Mouse (Mus musculus) limb, embryonic 12.5 days (tissue): ENCODE data around the gene Slc19a3. TPM values are rescaled to one million over a fixed set of nuclear protein-coding genes. Genes with fewer than 3 reads are reported as not detected.

Experiments used
- ATAC-seq: fragments of 200-750 bp; cut with Nextera tagmentation; 2 replicates; pipeline ENCODE4 v1.8.0; 2017; ENCODE audit warnings: low read depth, moderate TSS enrichment; ENCODE audit not compliant: insufficient number of reproducible peaks, insufficient read depth, low FRiP score, low TSS enrichment
- H3K27ac ChIP-seq: fragments of 300-500 bp; sonication (generic); 2 replicates; pipeline ENCODE4 v1.5.1; 2016; ENCODE audit warnings: mild to moderate bottlenecking, moderate library complexity
- H3K27me3 ChIP-seq: fragments of 300-500 bp; sonication (generic); 2 replicates; pipeline ENCODE4 v1.6.1; 2016; ENCODE audit warnings: mild to moderate bottlenecking, moderate library complexity
- H3K36me3 ChIP-seq: fragments of 300-500 bp; sonication (generic); 2 replicates; pipeline ENCODE4 v1.6.1; 2016; ENCODE audit warnings: mild to moderate bottlenecking, moderate library complexity
- H3K4me1 ChIP-seq: fragments of 300-500 bp; sonication (generic); replicated peaks from 2 replicates; pipeline ENCODE4 v1.6.1; 2016
- H3K4me2 ChIP-seq: fragments of 300-500 bp; sonication (generic); 2 replicates; pipeline ENCODE4 v1.6.1; 2016; ENCODE audit warnings: mild to moderate bottlenecking, moderate library complexity
- H3K4me3 ChIP-seq: fragments of 300-500 bp; sonication (generic); replicated peaks from 2 replicates; pipeline ENCODE4 v1.5.1; 2016; ENCODE audit warnings: mild to moderate bottlenecking
- H3K9ac ChIP-seq: fragments of 300-500 bp; sonication (generic); replicated peaks from 2 replicates; pipeline ENCODE4 v1.6.1; 2016; ENCODE audit warnings: mild to moderate bottlenecking, moderate library complexity
- H3K9me3 ChIP-seq: fragments of 300-500 bp; sonication (generic); 2 replicates; pipeline ENCODE4 v1.6.1; 2016; ENCODE audit warnings: mild to moderate bottlenecking, moderate library complexity
- WGBS: fragments of 180-500 bp; shearing (Covaris S2); methylation state at CpG from one replicate; pipeline ENCODE4 v1.1.7; 2016; 5-methylcytosine and 5-hydroxymethylcytosine counted together
- polyA plus RNA-seq: library from polyadenylated mRNA; unstranded; fragments of >200 nt; fragmentation: Nextera tagmentation; extraction: Ambion mirVana; gene quantifications from 2 replicates; pipeline ENCODE4 v1.2.1, GENCODE M21; 2016

Slc19a3 gene
- polyA plus RNA-seq = 0.19 and 0.44 TPM in 2 replicates

DNA sequence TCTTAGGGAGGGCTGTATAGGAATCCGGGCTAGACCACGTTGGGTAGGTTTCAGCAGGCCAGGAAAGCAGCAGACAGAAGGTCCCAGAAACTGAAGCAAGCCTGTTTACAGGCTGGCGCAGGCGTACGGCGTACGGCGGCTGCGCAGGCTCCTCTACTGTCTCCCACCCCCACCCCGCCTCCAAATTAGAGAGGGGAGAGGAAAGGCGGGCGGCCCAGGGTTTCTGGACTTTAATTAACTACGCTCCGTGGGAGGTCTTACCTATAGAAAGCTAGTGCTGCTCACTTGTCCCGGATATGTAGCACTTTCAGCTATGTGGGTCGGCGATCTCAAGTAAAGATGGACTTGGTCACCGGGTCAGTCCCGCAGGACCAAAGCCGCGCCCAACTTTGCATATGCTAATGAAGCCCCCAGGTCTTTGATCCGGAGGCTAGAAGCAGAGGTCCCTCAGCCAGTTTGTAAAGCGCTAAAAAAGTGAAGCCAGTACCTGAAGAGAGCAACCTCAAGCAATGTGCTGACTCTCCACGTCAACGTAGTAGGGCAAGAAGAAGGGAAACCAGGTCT, at the start of gene Slc19a3:
Slc19a3 (minus strand) TSS at position 340 of the 564 bp plus-strand sequence.
- no peaks in the 10 kb centered on the region for H3K9me3 ChIP-seq
- peaks cover 10% of the 10 kb centered on the region; the same call in 1 of the 2 replicates for H3K4me1 ChIP-seq
- WGBS = under 1% methylated on average over 25 of the region's 25 CpGs
- H3K36me3 ChIP-seq = no peaks in the 10 kb centered on the region
- peak; percentile 88 for ATAC-seq
- H3K4me3 ChIP-seq = peak within 1 kb of the TSS; percentile 49
- H3K4me2 ChIP-seq = peak within 1 kb of the TSS; percentile 66
- H3K9ac ChIP-seq = peak within 1 kb of the TSS; percentile 59
- peaks cover 5% of the 10 kb centered on the region; the same call in 1 of the 2 replicates for H3K27me3 ChIP-seq
- peak within 1 kb of the TSS; percentile 37; the same call in 1 of the 2 replicates for H3K27ac ChIP-seq

DNA sequence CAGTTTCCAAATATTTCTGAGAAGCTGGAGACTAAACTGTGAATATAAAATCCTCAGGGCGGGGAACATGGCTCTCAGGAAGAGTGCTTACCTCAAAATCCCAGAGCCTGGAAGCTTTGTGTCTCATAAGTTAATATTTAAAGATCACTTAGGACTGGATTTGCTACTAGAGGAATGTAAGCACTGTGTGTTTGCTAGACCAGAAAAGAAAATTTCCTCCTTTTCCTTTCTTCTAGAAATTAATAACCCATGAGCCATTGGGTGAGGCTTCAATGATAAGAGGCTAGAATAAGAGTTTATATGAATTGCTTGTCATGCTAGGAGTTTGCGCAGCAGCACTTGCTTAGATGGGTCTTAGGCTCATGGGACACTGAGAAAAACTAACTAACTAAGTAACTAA, 46.5 kb upstream of the Slc19a3 start:
- Histone ChIP-seq H3K27me3 (no peaks in the 10 kb centered on the region), H3K4me2 (no peak overlapping the region), H3K4me3 (no peak overlapping the region), H3K4me1 (0 out of 2 replicates have a peak, but pooled peaks cover 7% of the 10 kb centered on the region), H3K9me3 (no peaks in the 10 kb centered on the region), H3K27ac (no peak overlapping the region), H3K36me3 (no peaks in the 10 kb centered on the region), H3K9ac (no peak overlapping the region)
- ATAC-seq = no peak
- 95% methylated on average over 2 of the region's 2 CpGs for WGBS

DNA sequence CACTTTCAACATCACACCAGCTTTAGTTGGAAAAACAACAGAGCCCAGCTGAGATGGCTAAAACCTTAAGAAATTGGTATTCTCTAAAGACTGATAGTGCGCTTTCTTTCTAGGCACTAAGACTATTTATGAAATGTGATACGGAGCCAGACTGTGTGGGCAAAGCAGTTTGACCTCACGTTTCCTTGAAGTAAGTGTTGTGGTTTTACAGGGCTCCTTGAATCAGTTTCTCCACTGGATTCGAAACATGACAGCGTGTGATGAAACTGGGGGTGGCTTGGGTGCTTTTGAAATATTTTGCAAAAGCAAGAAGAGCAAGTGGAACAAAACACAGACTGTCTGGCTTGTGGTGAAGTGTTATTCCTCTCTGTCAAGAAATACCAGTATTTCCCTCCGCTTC, 38.8 kb upstream of the Slc19a3 start:
- H3K9ac ChIP-seq = no peak overlapping the region
- H3K4me2 ChIP-seq = no peak overlapping the region
- no peaks in the 10 kb centered on the region for H3K4me1 ChIP-seq
- no peaks in the 10 kb centered on the region for H3K36me3 ChIP-seq
- H3K27me3 ChIP-seq = no peaks in the 10 kb centered on the region
- 79% methylated on average over 6 of the region's 6 CpGs for WGBS
- H3K27ac ChIP-seq = no peak overlapping the region
- no peak overlapping the region for H3K4me3 ChIP-seq
- no peaks in the 10 kb centered on the region for H3K9me3 ChIP-seq
- no peak for ATAC-seq

DNA sequence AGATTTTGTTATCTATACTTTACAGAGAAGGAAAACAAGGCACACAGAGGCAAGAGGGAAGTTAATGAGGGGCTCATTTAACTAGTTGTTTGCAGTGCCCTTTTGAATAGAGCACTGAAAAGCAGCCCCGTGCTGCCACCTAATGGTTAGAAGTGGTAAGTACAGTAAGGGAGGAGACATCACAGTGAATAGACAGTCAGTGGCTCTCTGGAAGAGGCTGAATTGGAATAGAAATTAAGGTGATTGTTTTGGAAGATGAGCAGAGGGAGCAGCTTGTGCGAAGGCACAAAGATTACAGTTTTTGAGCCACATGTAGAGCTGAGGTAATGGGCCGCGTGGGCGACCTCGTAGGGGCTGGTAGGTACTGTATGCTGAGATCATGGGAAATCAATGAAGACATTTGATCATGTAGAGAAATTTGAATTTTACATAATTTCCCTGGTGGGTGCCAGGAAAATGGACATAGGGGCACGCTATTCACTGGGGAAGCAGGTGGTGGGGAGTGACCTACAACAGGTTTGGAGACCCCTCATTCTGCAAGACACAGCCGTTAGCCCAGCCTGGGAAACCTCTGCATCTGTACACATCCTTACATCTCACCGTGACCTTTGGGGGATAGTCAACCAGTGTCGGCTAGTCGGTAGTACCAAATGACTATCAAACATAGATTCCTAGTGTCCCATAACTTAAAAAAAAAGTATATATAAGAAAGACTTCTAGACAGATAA, 38.1 kb upstream of the Slc19a3 start:
- H3K36me3 ChIP-seq = no peaks in the 10 kb centered on the region
- no peak overlapping the region for H3K9ac ChIP-seq
- peak overlapping the region; percentile 30; the same call in 1 of the 2 replicates for H3K4me2 ChIP-seq
- H3K9me3 ChIP-seq = no peaks in the 10 kb centered on the region
- no peaks in the 10 kb centered on the region for H3K4me1 ChIP-seq
- WGBS = 49% methylated on average over 11 of the region's 11 CpGs
- no peak overlapping the region; the same call in 1 of the 2 replicates for H3K4me3 ChIP-seq
- no peak overlapping the region for H3K27ac ChIP-seq
- no peaks in the 10 kb centered on the region for H3K27me3 ChIP-seq
- ATAC-seq = peak; percentile 63; the same call in 1 of the 2 replicates

DNA sequence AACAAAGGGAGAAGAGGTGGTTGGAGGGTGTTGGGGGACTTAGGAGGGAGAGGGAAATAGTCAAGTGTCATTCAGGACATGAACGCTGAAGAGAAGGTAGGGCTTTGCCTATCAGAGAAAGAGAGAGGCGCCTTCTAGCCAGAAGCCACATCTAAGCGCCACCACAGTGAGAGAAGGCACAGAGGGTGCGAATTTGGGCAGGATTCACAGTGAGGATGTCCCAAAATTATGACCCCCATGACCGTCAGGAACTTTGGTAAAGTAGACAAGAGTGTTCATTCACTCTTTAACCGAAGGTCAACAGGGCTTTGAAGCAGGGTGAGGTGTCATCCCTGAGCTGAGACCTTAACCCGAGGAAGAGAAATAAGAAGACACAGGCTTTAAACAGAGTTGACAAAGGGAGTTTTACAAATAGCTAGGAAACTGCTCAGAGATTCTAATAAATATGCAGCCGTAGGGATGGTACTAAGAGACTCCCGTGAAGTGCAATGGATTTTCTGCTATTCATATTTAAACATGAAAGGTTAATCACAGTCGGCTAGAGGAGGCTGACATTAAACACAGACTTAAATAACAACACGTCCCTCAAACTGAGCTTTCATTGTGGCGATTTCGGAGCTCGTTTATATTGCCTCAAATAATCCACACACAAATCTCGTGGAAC, 37.4 kb upstream of the Slc19a3 start:
- Histone ChIP-seq H3K4me3 (no peak overlapping the region; the same call in 1 of the 2 replicates), H3K4me2 (peak overlapping the region; percentile 30; the same call in 1 of the 2 replicates), H3K36me3 (no peaks in the 10 kb centered on the region), H3K4me1 (no peaks in the 10 kb centered on the region), H3K9ac (no peak overlapping the region), H3K27ac (no peak overlapping the region), H3K9me3 (no peaks in the 10 kb centered on the region), H3K27me3 (no peaks in the 10 kb centered on the region)
- 49% methylated on average over 15 of the region's 15 CpGs for WGBS
- no peak for ATAC-seq

DNA sequence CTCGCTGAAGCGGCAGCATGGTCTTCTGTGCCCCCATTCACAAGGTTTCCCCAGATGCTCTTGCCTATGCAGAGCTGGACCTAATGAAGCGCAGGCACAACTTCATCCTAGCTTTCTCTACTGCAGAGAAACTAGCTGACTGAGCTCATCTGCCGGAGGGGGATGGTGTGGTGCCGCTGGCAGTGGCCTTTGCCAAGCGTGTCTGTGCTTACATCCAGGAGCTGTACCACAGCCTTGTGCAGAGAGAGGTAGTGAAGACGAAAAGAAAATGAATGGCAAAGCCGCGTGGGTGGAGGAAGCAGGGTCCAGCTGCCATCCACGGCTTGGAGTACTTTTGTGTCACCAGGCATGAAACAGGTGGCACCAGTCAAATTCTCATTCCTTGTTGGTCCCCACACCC, 29.0 kb upstream of the Slc19a3 start:
- H3K27ac ChIP-seq = no peak overlapping the region

DNA sequence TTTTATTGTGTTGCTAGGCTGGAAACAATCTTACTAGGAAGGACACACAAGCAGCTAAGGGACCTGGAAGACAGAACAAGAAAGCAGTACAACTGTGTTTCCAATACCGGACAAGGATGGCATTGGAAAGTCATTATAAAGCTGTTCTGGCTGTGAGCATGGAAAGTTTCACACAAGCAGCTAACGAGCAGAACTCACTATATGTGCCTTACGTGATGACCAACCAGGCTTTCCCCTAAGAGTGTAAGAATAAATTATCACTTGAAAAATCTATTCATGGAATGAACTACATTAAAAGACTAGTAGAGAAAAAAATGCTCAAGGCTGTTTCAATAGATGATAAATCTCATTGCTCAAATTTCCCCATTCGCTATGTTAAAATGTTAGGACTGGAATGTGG, 28.3 kb upstream of the Slc19a3 start:
- H3K4me3 ChIP-seq = no peak overlapping the region
- no peaks in the 10 kb centered on the region for H3K4me1 ChIP-seq
- H3K9me3 ChIP-seq = no peaks in the 10 kb centered on the region
- no peak overlapping the region for H3K9ac ChIP-seq
- ATAC-seq = no peak
- H3K36me3 ChIP-seq = no peaks in the 10 kb centered on the region
- no peak overlapping the region for H3K27ac ChIP-seq
- no peak overlapping the region for H3K4me2 ChIP-seq
- no peaks in the 10 kb centered on the region for H3K27me3 ChIP-seq
- 78% methylated on average over 4 of the region's 4 CpGs for WGBS

More for the DNA sequence above, 29.0 kb upstream of the Slc19a3 start:
- Histone ChIP-seq H3K27me3 (no peaks in the 10 kb centered on the region), H3K4me3 (no peak overlapping the region), H3K4me2 (no peak overlapping the region), H3K4me1 (no peaks in the 10 kb centered on the region), H3K36me3 (no peaks in the 10 kb centered on the region), H3K9me3 (no peaks in the 10 kb centered on the region), H3K9ac (no peak overlapping the region)
- 85% methylated on average over 10 of the region's 10 CpGs for WGBS
- no peak for ATAC-seq

DNA sequence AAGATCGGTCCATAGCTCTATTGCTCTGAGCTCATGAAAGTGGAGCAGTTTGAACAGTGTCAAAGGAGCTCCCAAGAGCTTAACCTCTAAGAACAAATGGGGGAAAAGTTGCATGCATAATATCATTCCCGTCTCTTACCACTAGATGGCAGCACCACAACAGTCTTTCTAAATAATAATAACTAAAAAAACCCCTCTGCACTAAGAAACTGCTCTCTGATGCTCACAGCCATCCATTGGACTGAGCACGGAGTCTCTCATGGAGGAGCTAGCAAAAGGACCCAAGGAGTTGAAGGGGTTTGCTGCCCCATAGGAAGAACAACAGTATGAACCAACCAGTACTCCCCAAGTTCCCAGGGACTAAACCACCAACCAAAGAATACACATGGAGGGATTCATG, 26.6 kb upstream of the Slc19a3 start:
- 33% methylated on average over 3 of the region's 3 CpGs for WGBS
- Histone ChIP-seq H3K9me3 (no peaks in the 10 kb centered on the region), H3K4me3 (no peak overlapping the region), H3K4me2 (no peak overlapping the region), H3K27ac (no peak overlapping the region), H3K36me3 (no peaks in the 10 kb centered on the region), H3K4me1 (no peaks in the 10 kb centered on the region), H3K9ac (no peak overlapping the region), H3K27me3 (no peaks in the 10 kb centered on the region)
- ATAC-seq = no peak

DNA sequence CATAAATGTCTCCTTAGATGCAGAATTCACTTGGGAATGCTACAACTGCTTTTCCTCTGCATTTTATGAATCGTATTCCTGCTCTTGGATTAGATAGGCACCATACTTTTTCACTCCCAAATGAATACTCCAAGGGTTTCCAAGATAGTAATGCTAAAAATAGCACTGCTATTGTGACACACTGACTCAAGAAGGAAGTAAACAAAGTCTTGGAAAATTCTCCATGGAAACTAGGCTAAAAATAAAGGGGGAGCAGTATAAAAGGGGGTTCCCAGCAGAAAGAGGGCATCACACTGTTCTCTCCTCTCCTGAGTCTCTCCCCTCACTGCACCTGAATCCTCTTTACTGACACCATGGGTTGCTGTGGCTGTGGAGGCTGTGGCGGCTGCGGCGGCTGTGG, 22.4 kb upstream of the Slc19a3 start, which contains the start of gene Krtap28-13:
Krtap28-13 (plus strand) TSS at position 288 of the 400 bp plus-strand sequence.
- no peaks in the 10 kb centered on the region for H3K36me3 ChIP-seq
- 88% methylated on average over 4 of the region's 4 CpGs for WGBS
- H3K9me3 ChIP-seq = no peaks in the 10 kb centered on the region
- H3K4me2 ChIP-seq = no peak within 1 kb of the TSS
- no peaks in the 10 kb centered on the region for H3K4me1 ChIP-seq
- no peak within 1 kb of the TSS for H3K9ac ChIP-seq
- no peak within 1 kb of the TSS for H3K27ac ChIP-seq
- no peak within 1 kb of the TSS for H3K4me3 ChIP-seq
- H3K27me3 ChIP-seq = no peaks in the 10 kb centered on the region
- ATAC-seq = no peak

DNA sequence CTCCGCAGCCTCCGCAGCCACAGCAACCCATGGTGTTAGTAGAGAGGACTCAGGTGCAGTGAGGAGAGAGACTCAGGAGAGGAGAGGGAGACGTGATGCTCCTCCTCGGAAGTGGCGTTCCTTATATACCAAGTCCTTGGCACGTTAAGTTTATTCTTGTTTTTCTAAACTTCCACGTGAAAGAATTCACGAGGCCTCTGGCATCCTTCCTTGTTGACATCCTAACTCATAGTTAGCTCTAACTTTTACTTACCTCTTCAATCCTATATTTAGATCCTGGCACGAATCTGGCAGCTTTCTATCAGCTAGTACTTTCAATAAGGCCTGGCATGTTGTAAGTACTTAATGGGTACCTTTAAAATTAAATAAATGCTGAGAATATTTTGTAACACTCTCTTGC, 21.0 kb upstream of the Slc19a3 start, which contains the start of gene A030005K14Rik:
A030005K14Rik (minus strand) TSS at position 101 of the 400 bp plus-strand sequence.
- Histone ChIP-seq H3K4me2 (no peak within 1 kb of the TSS), H3K36me3 (no peaks in the 10 kb centered on the region), H3K27ac (no peak within 1 kb of the TSS), H3K4me1 (no peaks in the 10 kb centered on the region), H3K9me3 (no peaks in the 10 kb centered on the region), H3K27me3 (no peaks in the 10 kb centered on the region), H3K4me3 (no peak within 1 kb of the TSS), H3K9ac (no peak within 1 kb of the TSS)
- 91% methylated on average over 9 of the region's 9 CpGs for WGBS
- ATAC-seq = no peak

DNA sequence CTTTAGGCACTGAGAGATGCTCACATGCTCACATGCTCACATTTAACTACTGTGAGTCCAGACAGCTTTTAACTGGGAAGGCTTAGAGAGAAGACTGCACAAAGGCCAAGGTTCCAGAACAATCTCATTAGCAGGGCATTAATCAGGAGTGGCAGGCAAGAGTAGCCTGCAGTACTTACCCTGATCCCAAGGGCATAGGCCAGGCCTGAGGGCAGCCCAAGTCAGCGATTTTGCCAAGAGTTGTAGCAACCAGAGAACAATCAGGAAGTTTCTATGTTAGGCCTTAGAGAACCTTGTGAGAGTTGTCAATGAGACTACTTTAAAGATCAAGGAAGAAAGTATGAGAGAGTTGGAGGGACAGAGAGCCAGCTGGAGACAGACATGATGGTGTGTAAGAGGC, 20.2 kb upstream of the Slc19a3 start:
- ATAC-seq = no peak
- Histone ChIP-seq H3K27ac (no peak overlapping the region), H3K36me3 (no peaks in the 10 kb centered on the region), H3K4me2 (no peak overlapping the region), H3K4me1 (no peaks in the 10 kb centered on the region), H3K27me3 (no peaks in the 10 kb centered on the region), H3K9me3 (no peaks in the 10 kb centered on the region), H3K9ac (no peak overlapping the region), H3K4me3 (no peak overlapping the region)
- 39% methylated on average over 1 of the region's 1 CpGs for WGBS
